Mouse (Mus musculus) bone marrow macrophage, adult 2 months (primary cell): Measurements from ENCODE around the gene Rab21.

Experiments
- CTCF ChIP-seq: IDR thresholded peaks from 2 replicates; pipeline ENCODE4 v1.5.1; 2012; ENCODE audit warnings: low read depth, mild to moderate bottlenecking, low read length, moderate library complexity
- POLR2A ChIP-seq: IDR thresholded peaks from 2 replicates; pipeline ENCODE4 v1.6.1; 2012; ENCODE audit warnings: mild to moderate bottlenecking, low read depth, low read length, borderline replicate concordance

DNA sequence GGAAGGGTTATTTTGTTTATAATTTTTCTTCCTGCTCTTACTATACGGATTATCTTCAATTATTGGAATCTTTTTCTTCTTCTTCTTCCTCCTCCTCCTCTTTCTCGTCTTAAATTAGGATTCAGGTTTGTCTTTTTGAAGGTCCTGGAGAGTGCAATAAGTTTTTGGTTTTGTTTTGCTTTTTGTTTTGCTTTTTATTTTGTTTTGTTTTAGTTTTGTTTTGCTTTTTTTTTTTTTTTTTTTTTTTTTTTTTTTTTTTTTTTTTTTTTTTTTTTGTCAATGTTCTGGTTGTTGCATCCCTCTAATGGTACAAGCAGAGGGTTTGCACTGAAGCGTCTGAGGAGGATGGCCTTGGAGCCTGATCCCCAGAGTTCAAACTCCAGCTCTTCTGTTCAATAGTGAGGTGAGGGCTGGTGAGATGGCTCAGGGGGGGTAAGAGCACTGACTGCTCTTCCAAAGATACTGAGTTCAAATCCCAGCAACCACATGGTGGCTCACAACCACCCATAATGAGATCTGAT is 13.7 kb upstream of the Rab21 start:
- TF ChIP-seq POLR2A (no peak), CTCF (no peak)
